Mouse (Mus musculus) midbrain, embryonic 16.5 days (tissue): ENCODE data around the gene Brd2. TPM values are rescaled to one million over a fixed set of nuclear protein-coding genes. Genes with fewer than 3 reads are reported as not detected.

ENCODE experiments used
- ATAC-seq: fragments of 200-750 bp; cut with Nextera tagmentation; 2 replicates; pipeline ENCODE4 v1.8.0; 2017; ENCODE audit warnings: moderate TSS enrichment
- H3K27ac ChIP-seq: fragments of 300-500 bp; sonication (generic); 2 replicates; pipeline ENCODE4 v1.5.1; 2014; ENCODE audit warnings: mild to moderate bottlenecking, low read length, mixed read lengths
- H3K27me3 ChIP-seq: fragments of 300-500 bp; sonication (generic); 2 replicates; pipeline ENCODE4 v1.6.1; 2014; ENCODE audit warnings: low read depth, low read length, mixed read lengths; ENCODE audit not compliant: control insufficient read depth, insufficient read depth
- H3K36me3 ChIP-seq: fragments of 300-500 bp; sonication (generic); 2 replicates; pipeline ENCODE4 v1.6.1; 2014; ENCODE audit warnings: mild to moderate bottlenecking, low read length, moderate library complexity, mixed read lengths; ENCODE audit not compliant: control insufficient read depth, insufficient read depth
- H3K4me1 ChIP-seq: fragments of 300-500 bp; sonication (generic); 2 replicates; pipeline ENCODE4 v1.6.1; 2014; ENCODE audit warnings: mild to moderate bottlenecking, low read length, mixed read lengths; ENCODE audit not compliant: control insufficient read depth, insufficient read depth
- H3K4me2 ChIP-seq: fragments of 300-500 bp; sonication (generic); 2 replicates; pipeline ENCODE4 v1.6.1; 2014; ENCODE audit warnings: mild to moderate bottlenecking, low read length, mixed read lengths
- H3K4me3 ChIP-seq: fragments of 300-500 bp; sonication (generic); 2 replicates; pipeline ENCODE4 v1.5.1; 2014; ENCODE audit warnings: low read depth, mild to moderate bottlenecking, low read length, moderate library complexity, mixed read lengths
- H3K9ac ChIP-seq: fragments of 300-500 bp; sonication (generic); 2 replicates; pipeline ENCODE4 v1.6.1; 2014; ENCODE audit warnings: low read depth, low read length, mixed read lengths
- H3K9me3 ChIP-seq: fragments of 300-500 bp; sonication (generic); replicated peaks from 2 replicates; pipeline ENCODE4 v1.6.1; 2014; ENCODE audit warnings: mild to moderate bottlenecking, low read length, mixed read lengths; ENCODE audit not compliant: control insufficient read depth, poor library complexity, severe bottlenecking
- WGBS: fragments of 180-500 bp; shearing (Covaris S2); extraction: QIAGEN DNeasy Blood & Tissue Kit; methylation state at CpG from one replicate; pipeline ENCODE4 v1.1.7; 2014; 5-methylcytosine and 5-hydroxymethylcytosine counted together
- polyA plus RNA-seq: library from polyadenylated mRNA; unstranded; fragments of >200 nt; fragmentation: Nextera tagmentation; extraction: Ambion mirVana; gene quantifications from 2 replicates; pipeline ENCODE4 v1.2.1, GENCODE M21; 2015

Gene Brd2
- polyA plus RNA-seq, 1 experiment from 2014 or later: 117 TPM

DNA sequence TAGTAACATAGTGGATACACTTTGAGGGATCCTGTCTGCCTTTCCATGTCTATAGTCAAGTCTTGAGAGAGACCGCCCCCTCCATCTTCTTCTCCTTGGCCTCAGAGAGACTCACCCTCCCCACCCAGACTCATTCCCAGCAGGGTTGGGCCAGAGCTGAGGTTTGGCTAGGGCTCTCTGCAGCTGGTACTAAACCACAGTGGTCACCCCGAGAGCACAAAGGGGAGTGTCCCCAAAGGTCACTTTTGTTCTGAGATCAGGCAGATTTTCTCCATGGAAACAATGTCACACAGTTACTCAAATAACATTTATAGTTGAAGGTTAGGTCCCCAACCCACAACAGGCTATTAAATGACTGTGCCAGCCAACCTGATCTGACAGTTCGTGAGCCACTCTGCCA is 53.6 kb downstream of the Brd2 start:
- no peaks in the 10 kb centered on the region for H3K9me3 ChIP-seq
- H3K27me3 ChIP-seq: no peaks in the 10 kb centered on the region
- H3K36me3 ChIP-seq: no peaks in the 10 kb centered on the region
- no peaks in the 10 kb centered on the region for H3K4me1 ChIP-seq
- WGBS: 53% methylated on average over 3 of the region's 3 CpGs
- no peak overlapping the region for H3K9ac ChIP-seq
- H3K27ac ChIP-seq: no peak overlapping the region
- no peak for ATAC-seq
- H3K4me2 ChIP-seq: no peak overlapping the region
- H3K4me3 ChIP-seq: no peak overlapping the region

Other genes with a start within 250 kb of the Brd2 start
- gene Gm7029, start 248.8 kb downstream of the Brd2 start, polyA plus RNA-seq: not detected in 2 replicates
- 1.4 and 2.8 TPM in 2 replicates for gene Kifc1, start 232.0 kb downstream of the Brd2 start, polyA plus RNA-seq
- 0.36 and 0.55 TPM in 2 replicates for gene Platr17, start 217.5 kb downstream of the Brd2 start, polyA plus RNA-seq
- gene Daxx, start 213.2 kb downstream of the Brd2 start, polyA plus RNA-seq: 55.1 and 59.7 TPM in 2 replicates
- 21.1 and 26.1 TPM in 2 replicates for gene Tapbp, start 206.7 kb downstream of the Brd2 start, polyA plus RNA-seq
- 16.8 TPM in 2 replicates for gene Zbtb22, start 206.7 kb downstream of the Brd2 start, polyA plus RNA-seq
- gene Rgl2, start 193.1 kb downstream of the Brd2 start, polyA plus RNA-seq: 54.9 and 57.2 TPM in 2 replicates
- gene Pfdn6, start 182.3 kb downstream of the Brd2 start, polyA plus RNA-seq: 186 and 191 TPM in 2 replicates
- 19.2 TPM in 2 replicates for gene Wdr46, start 182.0 kb downstream of the Brd2 start, polyA plus RNA-seq
- 15.2 and 16.6 TPM in 2 replicates for gene B3galt4, start 171.1 kb downstream of the Brd2 start, polyA plus RNA-seq
- 78.3 and 80.5 TPM in 2 replicates for gene Vps52, start 166.8 kb downstream of the Brd2 start, polyA plus RNA-seq
- 620 and 627 TPM in 2 replicates for gene Rps18, start 166.6 kb downstream of the Brd2 start, polyA plus RNA-seq
- gene H2-K1, start 122.3 kb downstream of the Brd2 start, polyA plus RNA-seq: 11.0 and 13.1 TPM in 2 replicates
- 17.9 and 18.2 TPM in 2 replicates for gene Ring1, start 98.0 kb downstream of the Brd2 start, polyA plus RNA-seq
- 60.1 and 61.3 TPM in 2 replicates for gene H2-Ke6, start 94.6 kb downstream of the Brd2 start, polyA plus RNA-seq
- 163 and 175 TPM in 2 replicates for gene Slc39a7, start 91.0 kb downstream of the Brd2 start, polyA plus RNA-seq
- gene Rxrb, start 90.8 kb downstream of the Brd2 start, polyA plus RNA-seq: 54.0 and 55.9 TPM in 2 replicates
- gene Col11a2, start 83.2 kb downstream of the Brd2 start, polyA plus RNA-seq: 3.6 and 4.4 TPM in 2 replicates
- 0.16 TPM in 1 of 2 replicates, not detected in the other for gene H2-Oa, start 30.3 kb downstream of the Brd2 start, polyA plus RNA-seq
- 22.5 and 22.7 TPM in 2 replicates for gene H2-DMa, start 3.1 kb downstream of the Brd2 start, polyA plus RNA-seq
- 0.49 and 0.53 TPM in 2 replicates for gene H2-DMb2, start 20.7 kb upstream of the Brd2 start, polyA plus RNA-seq
- gene H2-DMb1, start 30.4 kb upstream of the Brd2 start, polyA plus RNA-seq: 0.69 and 0.88 TPM in 2 replicates
- 2.4 and 4.5 TPM in 2 replicates for gene Tap1, start 64.9 kb upstream of the Brd2 start, polyA plus RNA-seq
- gene Psmb9, start 65.1 kb upstream of the Brd2 start, polyA plus RNA-seq: 1.1 and 1.7 TPM in 2 replicates
- 2.2 and 2.8 TPM in 2 replicates for gene Psmb8, start 75.1 kb upstream of the Brd2 start, polyA plus RNA-seq
- 1.5 and 2.3 TPM in 2 replicates for gene Tap2, start 80.9 kb upstream of the Brd2 start, polyA plus RNA-seq
- gene H2-Ob, start 116.3 kb upstream of the Brd2 start, polyA plus RNA-seq: 0.40 TPM in 1 of 2 replicates, not detected in the other
- 1.1 TPM in 2 replicates for gene H2-Ab1, start 135.1 kb upstream of the Brd2 start, polyA plus RNA-seq
- gene H2-Aa, start 165.2 kb upstream of the Brd2 start, polyA plus RNA-seq: 0.44 TPM in 1 of 2 replicates, not detected in the other
- gene H2-Eb1, start 183.2 kb upstream of the Brd2 start, polyA plus RNA-seq: 1.9 and 2.8 TPM in 2 replicates
- gene H2-Eb2, start 203.0 kb upstream of the Brd2 start, polyA plus RNA-seq: 0.09 and 0.29 TPM in 2 replicates
- gene Btnl2, start 232.2 kb upstream of the Brd2 start, polyA plus RNA-seq: 0.06 TPM in 1 of 2 replicates, not detected in the other